Mouse (Mus musculus) lung, adult 2 months (tissue): Measurements from ENCODE around the gene M1ap.

Source experiments
- CTCF ChIP-seq: fragments of 200-500 bp; IDR thresholded peaks from 2 replicates; pipeline ENCODE4 v1.5.1; 2011; ENCODE audit warnings: mild to moderate bottlenecking, low read length, control low read depth; ENCODE audit not compliant: insufficient read depth
- POLR2A ChIP-seq: fragments of 200-500 bp; IDR thresholded peaks from 2 replicates; pipeline ENCODE4 v1.6.1; 2011; ENCODE audit warnings: low read depth, mild to moderate bottlenecking, control low read depth, low read length, borderline replicate concordance; ENCODE audit errors: extremely low read depth

GRCm38 (mm10) chr6:83058725-83059124 lies 112.0 kb downstream of the M1ap start:
- TF ChIP-seq POLR2A (no peak), CTCF (no peak)
